Mouse (Mus musculus) olfactory bulb, adult 2 months (tissue): ENCODE measurements around the gene Nfatc2.

Experiments
- CTCF ChIP-seq: fragments of 200-500 bp; IDR thresholded peaks from 2 replicates; pipeline ENCODE4 v1.5.1; 2012; ENCODE audit warnings: low read depth, mild to moderate bottlenecking, low read length, moderate library complexity; ENCODE audit not compliant: insufficient read depth
- POLR2A ChIP-seq: fragments of 200-500 bp; IDR thresholded peaks from 2 replicates; pipeline ENCODE4 v1.6.1; 2012; ENCODE audit warnings: mild to moderate bottlenecking, low read depth, low read length, moderate library complexity; ENCODE audit not compliant: insufficient read depth

DNA sequence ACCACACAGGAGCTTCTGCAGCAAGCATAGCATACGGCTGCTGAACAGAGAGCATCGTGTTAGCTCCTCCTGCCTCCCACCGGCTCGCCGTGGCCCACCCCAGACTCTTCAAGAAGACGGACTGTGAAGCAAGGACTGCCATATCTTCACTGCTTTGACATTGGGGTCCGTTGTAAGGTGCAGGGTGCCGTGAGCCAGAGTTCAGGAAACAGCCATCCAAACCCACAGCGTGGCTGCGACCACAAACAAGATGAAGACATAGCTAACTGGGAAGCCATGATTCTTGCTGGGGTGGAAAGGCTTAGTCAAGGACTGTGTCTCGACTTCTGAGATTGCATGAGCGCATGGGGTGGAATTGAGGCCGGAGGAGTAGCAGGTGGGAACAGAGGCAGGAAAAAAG is 111.5 kb downstream of the Nfatc2 start:
- TF ChIP-seq POLR2A: no peak
- no peak for TF ChIP-seq CTCF
